Mouse (Mus musculus) right cerebral cortex, postnatal 4 days (tissue): ENCODE measurements around the gene Prkcg.
A peak's percentile ranks its signal among the peaks of the same experiment; 100 is the strongest.
"Not testable (repeated sequence)": the region's sequence is repeated elsewhere in the genome, so short reads cannot be mapped to it uniquely, and the experiment has no call there.

ENCODE experiments used
- DNase-seq: peaks from one replicate; pipeline ENCODE4 v3.0.0-alpha.2; 2022

The Prkcg gene

GRCm38 (mm10) chr7:3288976-3289970 is at the start of gene Prkcg, which contains the start of gene Myadm:
Gene Prkcg (plus strand): TSS chr7:3289179.
Gene Myadm (plus strand): TSS chr7:3289080.
- DNase-seq, result peak; percentile 72

GRCm38 (mm10) chr7:3239193-3239592 is 49.8 kb upstream of the Prkcg start:
- DNase-seq, result no peak

GRCm38 (mm10) chr7:3260701-3261100 is 28.3 kb upstream of the Prkcg start:
- DNase-seq, result no peak

- no peak for DNase-seq
These were observed 27.5 kb upstream of the Prkcg start for GRCm38 (mm10) chr7:3261446-3261845.

GRCm38 (mm10) chr7:3262789-3263188 is 26.2 kb upstream of the Prkcg start:
- DNase-seq, result peak; percentile 33

- no peak for DNase-seq
These were observed 24.5 kb upstream of the Prkcg start for GRCm38 (mm10) chr7:3264390-3265022.

- DNase-seq, result no peak
These were observed 23.7 kb upstream of the Prkcg start for GRCm38 (mm10) chr7:3265311-3265710.

- DNase-seq, result no peak
These were observed 21.7 kb upstream of the Prkcg start for GRCm38 (mm10) chr7:3267261-3267660.

- no peak for DNase-seq
These were observed 21.1 kb upstream of the Prkcg start for GRCm38 (mm10) chr7:3267888-3268287.

- no peak for DNase-seq
These were observed 20.7 kb upstream of the Prkcg start for GRCm38 (mm10) chr7:3268291-3268690.

- DNase-seq, result no peak
These were observed 16.8 kb upstream of the Prkcg start for GRCm38 (mm10) chr7:3272206-3272605.

- DNase-seq, result no peak
These were observed 13.4 kb upstream of the Prkcg start for GRCm38 (mm10) chr7:3275455-3276170.

GRCm38 (mm10) chr7:3276781-3277180 is 12.2 kb upstream of the Prkcg start:
- DNase-seq, result not testable (repeated sequence)

- DNase-seq, result no peak
These were observed 8.8 kb upstream of the Prkcg start for GRCm38 (mm10) chr7:3280080-3280653.

GRCm38 (mm10) chr7:3280654-3281153 is 8.3 kb upstream of the Prkcg start:
- no peak for DNase-seq

GRCm38 (mm10) chr7:3281741-3282140 is 7.2 kb upstream of the Prkcg start:
- no peak for DNase-seq

GRCm38 (mm10) chr7:3283081-3283875 is 5.7 kb upstream of the Prkcg start:
- DNase-seq, result no peak

- DNase-seq, result no peak
These were observed 4.4 kb upstream of the Prkcg start for GRCm38 (mm10) chr7:3284604-3285003.

- DNase-seq, result no peak
These were observed 2.9 kb upstream of the Prkcg start for GRCm38 (mm10) chr7:3286036-3286435.

GRCm38 (mm10) chr7:3287186-3287585 is 1.8 kb upstream of the Prkcg start:
- DNase-seq, result no peak

- DNase-seq, result peak; percentile 77
These were observed 1.5 kb downstream of the Prkcg start for GRCm38 (mm10) chr7:3290257-3291033.
